Mouse (Mus musculus): Measurements from ENCODE around the gene Mink1.
A peak's percentile ranks its signal among the peaks of the same experiment; 100 is the strongest.
"Not testable (repeated sequence)": the region's sequence is repeated elsewhere in the genome, so short reads cannot be mapped to it uniquely, and the experiment has no call there.

Gene Mink1

DNA sequence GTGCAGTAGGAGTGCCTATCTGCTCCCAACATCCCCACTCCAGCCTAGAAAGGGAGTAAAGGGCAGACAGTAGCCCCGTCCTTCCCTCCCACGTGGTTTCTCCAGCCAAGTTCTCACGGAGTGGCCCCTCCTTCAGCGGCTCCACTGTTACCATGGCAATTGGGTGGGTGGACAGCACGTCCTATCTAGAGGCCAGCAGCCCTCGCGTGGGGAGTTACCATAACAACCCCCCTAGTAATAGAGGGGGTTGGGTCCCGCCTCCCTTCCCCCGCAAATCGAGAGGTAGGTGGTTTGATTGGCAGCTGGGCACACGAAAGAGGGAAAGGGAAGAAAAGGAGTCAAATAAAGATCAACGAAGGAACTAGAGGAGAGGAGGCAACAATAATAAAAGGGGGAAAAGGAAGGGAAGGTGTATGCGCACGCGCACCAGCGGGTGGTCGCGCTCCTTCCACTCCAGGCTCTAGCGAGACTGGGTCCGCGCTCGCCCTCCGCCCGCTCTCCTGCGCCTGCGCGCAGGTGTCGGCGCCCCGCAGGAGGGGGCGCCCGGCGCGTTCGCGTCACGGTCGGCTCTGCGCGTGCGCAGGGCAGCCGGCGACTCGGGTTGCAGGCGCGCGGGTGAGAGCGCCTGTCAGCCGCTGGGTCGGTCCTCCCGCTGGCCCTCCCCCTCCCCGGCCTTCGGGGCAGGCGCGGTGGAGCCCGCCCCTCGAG, at the start of gene Mink1:
Mink1 (plus strand) TSS at position 595 of the 708 bp plus-strand sequence.
- DNase-seq: peak; percentile 94

DNA sequence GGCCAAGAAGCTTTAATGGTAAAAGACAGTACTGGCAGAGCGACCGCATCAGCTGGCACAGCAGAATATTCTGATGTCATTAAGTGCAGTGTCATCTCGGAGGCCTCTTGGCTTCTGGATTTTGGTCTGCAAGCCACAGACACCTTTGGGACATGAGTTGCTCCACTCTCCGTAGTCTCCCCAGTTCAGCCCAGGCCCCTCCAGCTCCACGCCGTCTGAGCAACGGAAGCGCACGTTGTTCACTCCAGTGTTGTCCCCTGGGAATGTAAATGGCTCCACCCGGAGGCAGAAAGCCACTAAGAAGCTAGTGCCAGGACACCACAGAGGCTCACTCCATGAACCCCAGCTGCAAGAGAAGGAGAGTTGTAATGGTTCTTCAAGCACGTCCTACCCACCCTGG, 49.2 kb upstream of the Mink1 start:
- DNase-seq: peak; percentile 37

DNA sequence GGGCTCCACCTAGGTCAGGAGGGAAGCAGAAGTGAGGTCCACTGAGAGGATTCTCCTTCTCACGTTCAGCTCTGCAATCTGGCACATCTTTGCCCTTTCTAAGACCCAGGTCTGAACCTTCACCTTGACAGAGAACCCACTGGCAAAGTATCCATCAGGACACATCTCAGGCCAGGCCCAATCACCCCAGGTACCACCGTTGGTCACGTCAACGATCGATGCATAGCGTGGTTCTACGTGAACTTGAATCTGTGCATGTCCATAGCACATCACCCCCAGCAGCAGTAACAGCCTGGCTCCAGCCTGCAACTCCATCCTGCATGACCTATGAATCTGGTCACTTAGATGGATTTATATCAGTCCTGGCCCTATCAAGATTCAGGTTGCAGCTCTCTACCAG, 48.4 kb upstream of the Mink1 start, which contains the start of gene Vmo1:
Vmo1 (minus strand) TSS at position 329 of the 400 bp plus-strand sequence.
- no peak for DNase-seq

DNA sequence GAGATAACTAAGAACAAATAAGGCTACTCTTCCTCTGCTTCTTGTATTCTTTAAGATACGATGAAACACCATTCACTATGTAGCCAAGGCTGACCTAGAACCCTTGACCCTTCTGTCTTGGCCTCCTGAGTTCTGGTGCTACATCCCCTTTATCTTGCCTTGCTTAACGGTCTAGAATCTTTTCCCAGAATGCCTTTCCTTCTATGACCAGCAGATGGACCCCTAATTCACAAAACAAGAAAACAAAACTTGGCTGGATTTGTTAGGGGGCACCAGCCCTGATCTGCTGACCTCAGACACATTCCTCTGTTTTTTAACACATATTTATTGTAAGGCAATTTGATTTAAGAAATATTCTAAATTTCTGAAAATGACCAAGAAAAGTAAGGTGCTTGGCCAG, 46.3 kb upstream of the Mink1 start:
- DNase-seq: peak; percentile 36

DNA sequence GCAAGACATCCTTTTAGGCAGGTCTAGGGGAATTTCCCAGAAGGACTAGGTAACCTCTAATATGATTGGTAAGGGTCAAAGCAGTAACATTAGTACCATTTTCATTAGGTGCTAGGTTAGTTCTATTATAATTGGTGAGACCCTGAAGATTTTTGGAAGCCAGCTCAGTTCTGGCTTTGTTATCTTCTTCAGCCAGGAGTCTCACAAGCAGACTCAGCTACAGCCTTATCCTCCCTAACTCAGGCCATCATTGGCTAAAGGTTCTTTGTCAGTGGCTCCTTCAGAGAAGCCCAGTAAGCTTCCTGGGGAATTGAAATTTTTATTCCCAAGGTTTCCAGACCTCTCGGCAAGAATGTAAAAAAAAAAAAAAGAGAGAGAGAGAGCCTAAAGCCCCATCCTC, 44.2 kb upstream of the Mink1 start:
- no peak for DNase-seq

DNA sequence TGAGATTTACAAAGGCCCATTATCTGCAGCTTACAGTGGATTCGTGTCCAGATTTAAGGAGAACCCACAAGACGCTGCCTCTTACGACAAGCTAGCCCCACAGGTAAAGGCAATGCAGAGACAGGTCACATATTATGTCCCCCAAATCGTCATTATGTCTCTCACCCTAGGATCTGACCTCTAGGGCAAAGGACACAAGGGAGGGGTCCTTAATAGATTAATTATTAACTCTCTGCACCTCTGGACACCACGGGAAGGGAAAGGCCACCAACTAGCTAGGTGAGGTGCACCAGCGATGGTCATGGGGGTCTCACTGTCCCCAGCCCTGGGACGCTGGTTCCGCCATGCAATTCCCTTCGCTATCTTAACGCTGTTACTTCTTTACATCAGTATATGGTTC, 43.8 kb upstream of the Mink1 start, which contains the start of gene Gltpd2:
Gltpd2 (plus strand) TSS at position 274 of the 400 bp plus-strand sequence.
- DNase-seq: no peak

DNA sequence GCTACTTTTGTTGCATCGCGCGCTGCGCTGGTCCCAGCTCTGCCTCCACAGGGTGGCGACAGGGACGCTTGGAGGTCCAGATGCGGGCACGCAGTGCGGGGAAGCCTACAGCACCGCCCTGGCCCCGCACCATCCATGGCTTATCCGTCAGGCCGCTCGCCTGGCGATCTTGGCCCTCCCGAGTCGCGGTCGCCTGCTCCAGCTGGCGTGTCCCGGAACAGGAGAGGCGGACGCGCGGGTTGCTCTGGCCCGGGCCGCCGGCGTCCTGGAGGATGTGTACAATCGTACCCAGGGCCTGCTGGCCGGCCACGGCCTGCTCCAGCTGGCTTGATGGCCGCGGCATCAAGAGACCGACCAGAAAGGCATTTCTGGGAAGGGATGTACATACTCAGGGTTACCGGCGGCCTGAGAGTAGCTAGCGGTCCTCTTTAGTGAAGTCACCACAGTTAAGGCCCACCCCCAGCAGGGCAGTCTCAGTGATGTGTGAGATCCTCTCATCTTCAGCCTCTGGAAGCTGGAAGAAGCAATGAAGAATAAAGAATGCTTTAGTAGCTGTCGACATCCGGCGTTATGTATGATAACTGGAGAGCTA, 42.4 kb upstream of the Mink1 start:
- peak; percentile 72 for DNase-seq

DNA sequence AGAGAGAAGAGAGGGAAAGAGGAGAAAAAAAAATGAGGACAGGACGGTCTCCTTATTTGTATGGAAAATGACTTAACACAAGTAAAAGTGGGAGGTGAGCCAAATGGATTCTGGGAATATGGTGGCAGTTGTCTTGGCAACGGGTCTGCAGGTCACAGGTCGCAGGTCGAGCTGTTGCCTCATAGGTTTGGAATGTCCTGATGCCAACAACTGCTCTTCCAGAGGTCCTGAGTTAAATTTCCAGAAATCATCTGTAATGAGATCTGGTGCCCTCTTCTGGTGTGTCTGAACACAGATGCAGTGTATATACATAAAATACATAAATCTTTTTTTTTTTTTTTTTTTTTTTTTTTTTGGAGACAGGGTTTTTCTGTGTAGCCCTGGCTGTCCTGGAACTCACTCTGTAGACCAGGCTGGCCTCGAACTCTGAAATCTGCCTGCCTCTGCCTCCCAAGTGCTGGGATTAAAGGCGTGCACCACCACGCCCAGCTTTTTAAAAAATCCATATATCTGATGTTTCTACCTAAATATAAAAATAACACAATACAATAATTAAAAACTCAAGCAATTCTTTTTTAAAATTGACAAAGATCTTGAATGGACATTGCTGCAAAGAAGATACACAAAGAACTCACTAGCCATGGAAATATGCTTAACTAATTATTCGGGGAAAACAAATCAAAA, 39.2 kb upstream of the Mink1 start:
- DNase-seq: not testable (repeated sequence)

DNA sequence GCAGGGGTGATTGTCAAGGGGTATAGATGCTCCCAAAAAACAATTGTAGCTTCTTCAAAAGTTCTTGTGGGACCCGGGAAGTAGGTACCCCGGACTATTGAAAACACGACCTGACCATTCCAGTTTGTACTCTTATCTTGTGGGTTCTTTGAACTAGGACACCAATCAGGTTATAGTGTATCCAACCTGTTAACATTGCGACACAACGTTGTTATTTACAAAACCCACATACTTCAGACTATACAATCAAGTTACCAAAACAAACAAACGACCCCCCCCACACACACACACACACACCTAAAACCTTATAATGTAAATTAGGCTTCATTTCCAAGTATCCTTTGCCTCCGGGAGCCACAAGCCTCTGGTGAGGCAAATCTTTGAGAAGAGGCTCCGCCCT, 37.9 kb upstream of the Mink1 start:
- DNase-seq: no peak

DNA sequence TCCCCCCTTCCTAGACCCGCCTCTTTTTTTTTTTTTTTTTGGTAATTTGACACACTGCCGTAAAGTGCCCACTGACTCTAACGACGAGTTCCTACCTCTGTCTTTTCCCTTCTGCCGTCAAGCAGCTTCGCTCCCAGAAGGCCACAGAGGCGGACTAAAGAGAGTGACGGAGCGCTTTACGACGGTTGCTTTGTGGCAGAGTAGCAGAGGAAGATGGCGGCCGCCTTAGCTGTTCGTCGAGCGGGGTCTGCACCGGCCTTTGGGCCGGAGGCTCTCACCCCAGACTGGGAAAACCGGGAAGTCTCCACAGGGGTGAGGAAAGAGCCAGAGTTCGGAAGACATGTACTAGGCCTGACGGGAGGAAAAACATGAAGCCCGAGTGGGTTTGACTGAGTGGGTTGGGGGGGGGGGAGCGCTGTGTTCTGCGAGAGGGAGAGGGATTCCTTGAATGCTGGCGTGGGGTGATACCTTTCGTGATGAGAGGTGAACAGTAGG, 37.5 kb upstream of the Mink1 start, which contains the start of gene Psmb6:
Psmb6 (plus strand) TSS at position 184 of the 495 bp plus-strand sequence.
- peak; percentile 94 for DNase-seq

DNA sequence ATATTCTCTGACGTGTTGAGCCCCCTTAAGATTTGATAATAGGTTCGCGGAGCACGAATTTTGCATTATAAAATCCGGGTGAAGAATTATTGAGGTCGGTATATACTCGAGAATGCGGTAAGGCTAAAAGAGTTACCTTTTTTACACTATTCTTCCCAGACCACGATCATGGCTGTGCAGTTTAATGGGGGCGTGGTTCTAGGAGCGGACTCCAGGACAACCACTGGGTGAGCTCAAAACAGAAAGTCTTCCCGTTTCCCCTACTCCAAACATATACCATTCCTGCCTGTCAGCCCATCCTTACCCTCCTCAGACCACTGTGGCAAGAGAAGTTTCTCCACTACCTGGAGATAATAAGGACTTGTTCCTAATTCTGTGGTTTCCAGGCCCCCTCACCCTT, 37.0 kb upstream of the Mink1 start:
- DNase-seq: no peak

DNA sequence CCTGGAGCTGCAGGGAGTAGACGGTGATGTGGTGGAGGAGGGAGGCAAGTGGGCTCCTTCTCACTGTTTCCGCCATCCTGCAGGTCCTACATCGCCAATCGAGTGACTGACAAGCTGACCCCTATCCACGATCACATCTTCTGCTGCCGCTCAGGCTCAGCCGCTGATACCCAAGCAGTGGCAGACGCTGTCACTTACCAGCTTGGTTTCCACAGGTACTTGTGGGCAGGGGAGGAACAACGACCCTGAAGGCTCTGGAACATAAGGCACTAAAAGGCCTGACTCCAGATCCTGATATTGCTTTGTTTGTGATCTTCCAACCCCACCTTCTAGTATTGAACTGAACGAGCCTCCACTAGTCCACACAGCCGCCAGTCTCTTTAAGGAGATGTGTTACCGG, 36.5 kb upstream of the Mink1 start:
- DNase-seq: no peak

DNA sequence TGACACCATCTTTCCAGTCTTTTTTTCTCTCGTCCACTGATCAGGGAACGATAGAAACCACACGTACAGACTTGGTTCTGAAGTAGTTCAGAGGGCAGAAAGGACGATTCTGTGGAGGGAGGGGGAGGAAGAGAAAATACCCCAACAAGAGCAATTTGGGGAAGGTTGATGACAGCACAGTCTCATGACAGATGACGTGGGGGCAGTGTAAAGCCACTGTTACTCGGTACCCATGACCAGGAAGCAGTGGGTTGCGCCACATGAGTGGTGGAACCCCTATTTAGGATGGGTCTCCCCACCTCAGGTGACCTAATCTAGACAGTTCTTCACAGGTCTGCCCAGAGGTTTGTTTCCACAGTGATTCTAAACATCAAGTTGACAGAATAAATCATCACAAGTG, 34.1 kb upstream of the Mink1 start:
- no peak for DNase-seq

DNA sequence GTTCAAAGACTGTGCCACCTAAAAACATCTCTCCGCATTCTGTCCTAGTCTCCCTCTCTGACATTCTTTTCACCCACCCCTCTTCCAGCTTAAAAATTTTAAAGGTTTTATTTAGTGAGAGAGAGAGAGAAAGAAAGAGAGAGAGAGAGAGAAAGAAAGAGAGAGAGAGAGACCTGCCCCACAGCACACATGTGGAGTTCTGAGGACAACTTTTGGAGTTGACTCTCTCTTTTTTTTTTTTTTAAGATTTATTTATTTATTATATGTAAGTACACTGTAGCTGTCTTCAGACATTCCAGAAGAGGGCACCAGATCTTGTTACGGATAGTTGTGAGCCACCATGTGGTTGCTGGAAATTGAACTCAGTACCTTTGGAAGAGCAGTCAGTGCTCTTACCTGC, 31.6 kb upstream of the Mink1 start:
- DNase-seq: not testable (repeated sequence)

DNA sequence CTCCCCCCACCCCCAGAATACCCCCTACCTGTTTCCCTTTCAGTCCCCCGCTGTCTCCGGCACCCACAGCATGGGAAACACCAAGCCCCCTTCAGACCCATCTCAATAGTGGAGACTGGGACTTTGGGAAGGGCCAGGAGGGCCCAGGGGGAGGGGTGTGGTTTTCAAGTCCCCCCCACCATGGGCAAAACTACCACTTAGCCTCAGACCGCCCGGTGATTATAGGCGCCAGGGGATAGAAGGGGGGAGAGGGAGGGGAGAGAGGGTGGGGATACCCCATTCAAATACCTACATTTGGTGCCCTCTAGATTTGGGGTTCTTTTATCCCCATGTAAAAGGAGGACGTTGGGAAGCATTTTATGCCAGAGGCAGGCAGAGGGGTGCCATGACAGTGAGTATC, 29.8 kb upstream of the Mink1 start, which contains the start of gene Gm40193:
Gm40193 (minus strand) TSS at position 101 of the 400 bp plus-strand sequence.
- no peak for DNase-seq

DNA sequence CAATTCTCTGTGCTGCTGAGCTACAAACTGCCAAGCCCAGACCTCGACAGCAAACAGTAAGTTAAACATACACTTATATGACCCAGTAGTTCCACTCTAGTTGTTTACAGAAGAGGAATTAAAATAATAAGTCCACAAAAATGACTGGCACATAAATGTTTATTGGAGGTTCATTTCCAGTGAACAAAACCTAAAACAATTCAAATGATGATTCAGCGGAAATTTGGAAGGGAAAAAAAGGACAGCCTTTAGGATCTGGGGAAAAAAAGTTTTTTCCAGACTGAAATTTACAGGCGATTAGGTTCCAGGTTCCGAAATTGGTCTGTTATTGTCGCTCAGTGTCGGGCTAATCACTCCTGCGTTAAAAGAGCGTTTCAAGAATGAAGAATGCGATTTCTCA, 23.3 kb upstream of the Mink1 start:
- DNase-seq: no peak

DNA sequence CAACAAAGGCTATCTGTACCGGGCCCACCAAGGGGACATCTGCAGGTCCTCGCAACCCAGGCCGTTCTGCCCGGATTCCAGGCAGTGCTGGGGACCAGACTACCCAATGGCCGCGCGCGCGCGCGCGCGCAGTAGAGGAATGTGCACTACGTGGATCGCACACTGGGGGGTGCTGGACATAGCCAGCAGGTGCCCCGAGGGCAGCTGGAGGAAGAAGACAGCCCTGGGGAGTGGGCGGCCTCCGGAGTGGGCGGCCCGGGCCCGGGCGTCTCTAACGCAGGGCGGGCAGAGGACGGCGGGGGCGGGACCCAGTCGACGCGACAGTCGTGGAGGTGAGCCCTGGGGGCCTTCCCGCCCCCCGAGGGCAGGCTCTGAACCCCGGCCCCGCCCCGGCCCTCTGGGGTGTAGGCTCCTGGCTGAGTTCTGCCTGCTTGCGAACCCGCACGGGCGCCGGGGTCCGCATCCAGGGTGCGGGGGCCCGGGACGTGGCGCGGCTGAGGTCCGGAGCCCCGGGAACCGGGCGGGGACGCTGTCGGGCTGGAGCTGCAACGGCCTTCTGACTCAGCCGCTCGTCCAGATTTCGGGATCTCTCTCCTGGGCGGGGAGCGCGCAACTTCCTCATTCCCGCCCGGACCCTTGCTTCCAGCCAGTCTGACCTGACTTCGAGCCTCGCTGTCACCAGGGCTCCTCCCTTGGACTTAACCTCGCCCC, 22.6 kb upstream of the Mink1 start, which contains the start of gene Pld2:
Pld2 (plus strand) TSS at position 188 of the 711 bp plus-strand sequence.
- DNase-seq: peak; percentile 95

DNA sequence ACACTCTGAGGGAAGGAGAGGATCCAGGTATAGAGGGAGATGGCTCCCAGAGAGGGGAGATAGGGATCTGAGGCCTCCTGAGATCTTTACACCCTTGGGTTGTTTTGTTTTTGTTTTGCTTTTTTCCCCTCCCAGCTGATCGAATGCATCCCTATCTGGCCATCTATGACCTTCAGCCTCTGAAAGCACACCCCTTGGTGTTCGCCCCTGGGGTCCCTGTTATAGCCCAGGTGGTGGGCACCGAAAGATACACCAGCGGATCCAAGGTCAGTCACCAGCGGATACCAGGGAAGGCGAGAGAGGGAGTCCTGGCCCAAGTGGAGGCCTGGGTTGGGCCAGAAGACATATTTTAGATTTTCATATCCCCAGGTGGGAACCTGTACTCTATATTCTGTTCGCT, 21.8 kb upstream of the Mink1 start:
- DNase-seq: no peak

DNA sequence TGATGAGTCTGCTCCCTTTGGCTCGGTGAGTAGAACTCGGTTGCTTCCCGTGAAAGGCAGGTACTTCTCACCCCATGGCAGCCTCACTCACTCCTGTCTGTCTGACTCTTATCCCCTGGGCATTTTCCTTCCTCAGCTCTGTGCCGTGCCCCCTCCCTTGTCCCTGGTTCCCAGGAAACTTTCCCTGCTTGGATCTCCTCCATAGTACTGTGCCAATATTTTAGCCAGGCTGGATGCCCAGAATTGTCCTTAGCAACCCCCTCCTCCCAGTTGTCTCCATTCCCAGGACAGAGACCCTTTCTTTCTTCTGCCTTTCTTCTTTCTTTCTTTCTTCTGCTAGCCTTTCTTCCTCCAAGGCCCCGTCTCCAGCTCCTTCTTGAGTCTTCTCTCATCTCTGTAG, 21.3 kb upstream of the Mink1 start:
- no peak for DNase-seq

DNA sequence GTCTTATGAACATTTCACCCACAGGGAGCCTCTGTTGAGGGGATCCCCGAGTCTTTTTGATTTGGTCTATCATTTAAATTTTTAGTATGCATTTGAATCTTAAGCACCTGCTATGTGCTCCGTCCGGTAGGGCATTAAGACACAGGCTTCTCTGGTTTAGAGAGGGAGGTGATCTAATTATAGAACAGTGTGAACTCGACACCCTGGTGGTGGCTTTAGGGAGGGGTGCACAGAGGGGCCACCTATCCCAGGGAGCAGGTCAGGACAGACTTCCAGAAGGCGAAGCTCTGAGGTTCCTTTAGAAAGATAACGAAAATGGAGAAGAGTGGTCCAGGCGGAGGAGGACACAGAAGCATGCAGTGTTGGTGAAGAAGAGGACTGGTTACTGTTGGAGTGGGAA, 18.2 kb upstream of the Mink1 start:
- no peak for DNase-seq

DNA sequence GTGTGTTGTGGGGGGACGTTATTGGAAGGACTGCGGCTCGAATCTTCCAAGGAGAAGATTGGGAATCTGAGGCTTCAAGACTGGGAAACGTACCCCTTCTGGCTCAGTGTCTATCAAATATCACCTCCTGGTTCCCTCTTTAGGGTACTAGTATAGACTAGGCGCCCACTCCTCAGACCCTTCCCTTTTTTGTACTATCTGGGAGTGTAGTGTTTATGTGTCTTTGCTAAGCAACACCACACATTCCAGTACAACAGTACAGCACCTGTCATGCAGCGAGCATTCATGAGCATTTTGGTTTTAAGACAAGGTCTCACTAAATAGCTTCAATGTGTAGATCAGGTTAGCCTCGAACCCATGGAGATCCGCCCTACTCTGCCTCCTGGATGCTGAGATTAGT, 11.2 kb upstream of the Mink1 start:
- no peak for DNase-seq

DNA sequence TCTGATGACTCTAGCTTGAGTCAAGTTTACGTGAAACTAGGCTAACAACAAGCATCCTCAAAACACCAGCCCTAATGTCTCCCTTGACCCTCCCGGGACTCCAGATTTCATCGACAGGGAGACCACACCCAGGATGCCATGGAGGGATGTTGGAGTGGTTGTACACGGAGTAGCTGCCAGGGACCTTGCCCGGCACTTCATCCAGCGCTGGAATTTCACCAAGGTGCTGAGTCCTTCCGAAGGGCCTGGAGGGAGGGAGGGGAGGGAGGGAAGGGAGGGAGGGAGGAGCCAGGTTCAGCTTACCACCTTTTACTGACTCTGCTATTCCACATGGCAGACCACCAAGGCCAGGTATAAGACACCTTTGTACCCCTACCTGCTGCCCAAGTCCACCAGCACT, 8.7 kb upstream of the Mink1 start:
- no peak for DNase-seq

DNA sequence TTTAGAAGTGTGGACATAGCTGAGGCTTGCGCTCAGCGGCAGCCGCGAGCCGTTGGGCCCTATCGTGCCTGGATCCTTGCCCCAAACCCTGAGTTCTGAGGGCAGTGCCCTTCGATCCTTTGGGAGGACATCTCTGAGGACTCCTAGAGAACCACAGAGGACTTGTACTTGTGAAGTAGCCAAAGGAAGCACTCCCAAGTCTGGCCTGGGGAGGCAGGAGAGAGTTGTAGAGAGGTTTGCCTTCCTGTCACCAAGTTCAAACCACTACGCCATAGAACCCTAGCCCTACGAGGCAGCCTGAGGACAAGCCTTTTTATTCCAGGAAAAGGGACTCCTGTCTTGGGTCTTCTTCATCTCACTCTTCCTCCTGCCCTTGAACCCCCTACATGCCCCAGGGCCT, 5.1 kb upstream of the Mink1 start:
- DNase-seq: no peak

Measured in kidney, postnatal 10 days (tissue).